Mouse (Mus musculus) forebrain, embryonic 13.5 days (tissue): Measurements from ENCODE around the gene Tnfsf10. TPM values are rescaled to one million over a fixed set of nuclear protein-coding genes. Genes with fewer than 3 reads are reported as not detected.

ENCODE experiments used
- polyA plus RNA-seq: library from polyadenylated mRNA; unstranded; fragments of >200 nt; fragmentation: Nextera tagmentation; extraction: Ambion mirVana; gene quantifications from 2 replicates; pipeline ENCODE4 v1.2.1, GENCODE M21; 2015

Tnfsf10 gene
- polyA plus RNA-seq, 1 experiment from 2014 or later, result 0.05 TPM

Other genes starting within 250 kb of the Tnfsf10 start
- 67.1 and 72.6 TPM in 2 replicates for gene Ect2, start 163.2 kb upstream of the Tnfsf10 start, polyA plus RNA-seq
- gene Nceh1, start 134.1 kb upstream of the Tnfsf10 start, polyA plus RNA-seq, result 4.5 TPM in 2 replicates
- not detected in 2 replicates for gene Ghsr, start 54.3 kb downstream of the Tnfsf10 start, polyA plus RNA-seq